Mouse (Mus musculus): ENCODE results near the gene Zmynd8.

DNA sequence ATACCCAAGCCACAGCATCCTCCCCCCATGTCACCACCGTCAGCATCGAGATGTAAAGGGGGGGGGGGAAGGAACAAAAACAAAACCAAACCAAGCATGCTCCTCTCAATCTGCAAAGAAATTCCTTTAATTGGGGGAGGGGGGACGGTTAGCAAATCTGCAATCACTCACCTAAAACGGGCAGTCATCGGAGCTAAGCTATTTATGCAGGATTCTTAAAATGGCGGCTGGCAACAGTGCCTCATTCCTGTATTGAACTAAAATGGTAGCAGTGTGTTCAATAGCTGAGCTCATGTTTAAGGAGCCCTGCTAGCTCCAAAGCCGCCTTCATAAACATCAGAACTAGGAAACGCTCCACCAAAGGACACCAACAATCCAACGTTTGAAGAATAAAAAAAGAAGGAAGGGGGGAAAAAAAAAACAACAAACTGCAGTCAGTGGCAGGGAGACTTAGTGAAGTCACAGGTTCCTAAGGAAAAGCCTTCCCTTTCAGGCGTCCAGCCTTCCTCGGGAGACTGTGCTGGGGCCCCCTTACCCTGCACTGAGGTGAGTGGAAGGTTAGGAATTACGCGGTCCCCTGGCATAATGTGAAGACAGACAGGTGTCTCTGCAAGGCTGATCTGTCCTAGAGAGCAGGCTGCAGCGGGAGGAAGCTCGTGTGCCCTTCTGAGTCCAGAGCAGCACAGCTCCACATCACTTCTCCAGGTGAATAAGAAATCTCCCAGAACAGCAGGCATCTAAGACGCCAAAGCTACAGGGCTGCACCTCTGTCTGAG is 19.2 kb downstream of the Zmynd8 start:
- TF ChIP-seq POLR2A (IDR thresholded peaks at IDR 0.05; ENCODE audit: control insufficient read depth, extremely low read depth, insufficient read depth, low read length, poor library complexity) (no peak), CTCF (IDR thresholded peaks at IDR 0.05; ENCODE audit: borderline replicate concordance, control insufficient read depth, extremely low read depth, insufficient read depth, low read length, poor library complexity) (no peak)

Data from thymus, adult 2 months (tissue).